Mouse (Mus musculus) lung, postnatal 4 days (tissue): Measurements from ENCODE around the gene Nim1k.
A peak's percentile ranks its signal among the peaks of the same experiment; 100 is the strongest.
"Not testable (repeated sequence)": the region's sequence is repeated elsewhere in the genome, so short reads cannot be mapped to it uniquely, and the experiment has no call there.

Source experiments
- DNase-seq, 2 experiments: peaks; one replicate each; pipeline ENCODE4 v3.0.0; 2021

Gene Nim1k

DNA sequence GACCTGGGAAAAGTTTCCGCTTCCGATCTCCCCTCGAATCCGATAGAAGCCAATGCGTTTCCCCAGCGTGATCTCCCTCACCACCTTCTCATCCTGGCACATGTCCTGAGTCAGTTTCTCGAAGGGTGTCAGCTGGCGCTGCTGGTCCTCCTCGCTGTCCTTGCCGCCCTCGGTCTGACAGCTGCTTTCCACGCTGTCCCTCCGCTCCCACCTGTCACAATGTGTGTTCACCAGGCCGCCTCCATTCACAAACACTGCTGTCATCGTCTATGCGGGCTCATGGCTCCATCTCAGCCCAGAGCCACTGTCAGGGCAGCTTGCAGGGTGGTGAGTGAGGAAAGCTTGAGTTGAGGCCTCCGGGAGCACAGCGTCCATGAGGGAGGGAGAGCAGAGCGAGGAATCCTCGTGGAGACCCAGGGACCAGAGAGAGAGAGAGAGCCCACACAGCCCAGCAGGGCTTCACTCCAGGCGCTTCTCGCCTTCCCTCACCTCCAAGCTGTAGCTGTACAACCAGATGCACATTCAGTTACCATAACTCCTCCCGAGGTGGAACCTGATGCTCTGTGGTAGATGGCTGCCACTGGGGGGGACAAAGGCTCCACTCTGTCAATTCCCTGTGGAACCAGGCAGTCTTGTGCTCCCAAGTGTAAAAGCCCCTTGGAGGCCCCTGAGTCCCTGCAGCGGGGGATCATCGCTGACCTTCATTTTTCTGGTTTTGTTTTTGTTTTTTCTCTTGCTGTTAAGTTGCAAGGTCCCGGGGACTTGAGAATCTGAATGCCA is 27.9 kb downstream of the Nim1k start:
- peak in 1 of 2 experiments; percentile 25 for DNase-seq

DNA sequence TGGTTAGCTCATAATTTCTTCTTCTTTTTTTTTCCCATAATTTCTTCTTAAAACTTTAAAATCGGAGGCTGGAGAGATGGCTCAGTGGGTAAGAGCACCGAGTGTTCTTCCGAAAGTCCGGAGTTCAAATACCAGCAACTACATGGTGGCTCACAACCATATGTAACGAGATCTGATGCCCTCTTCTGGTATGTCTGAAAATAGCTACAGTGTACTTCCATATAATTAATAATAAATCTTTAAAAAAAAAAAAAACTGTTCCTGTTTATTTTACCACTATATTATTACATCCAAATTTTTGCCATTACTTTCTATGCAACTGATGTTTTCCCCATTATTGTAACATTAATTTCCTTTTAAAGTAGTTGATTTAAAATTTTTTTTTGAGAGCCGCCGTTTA is 31.1 kb downstream of the Nim1k start:
- DNase-seq, result no peak

DNA sequence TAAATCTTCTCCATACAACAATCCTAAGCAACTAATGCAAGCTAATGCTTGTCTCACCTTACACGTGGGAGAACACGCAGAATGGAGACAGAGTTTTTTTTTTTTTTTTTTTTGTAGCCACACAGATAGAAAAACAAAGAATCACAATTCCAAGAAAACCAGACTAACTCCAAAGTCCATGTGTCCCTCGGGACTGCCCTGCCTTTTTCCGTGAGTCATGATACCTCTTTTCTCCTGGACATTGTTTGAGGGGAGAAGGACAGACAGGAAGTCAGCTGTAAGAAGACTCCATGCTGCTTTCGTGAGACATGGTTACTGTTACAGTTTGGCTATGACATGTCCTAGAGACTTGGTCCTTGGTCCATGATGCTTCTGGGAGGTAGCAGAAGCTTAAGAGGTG is 32.3 kb downstream of the Nim1k start:
- no peak for DNase-seq

DNA sequence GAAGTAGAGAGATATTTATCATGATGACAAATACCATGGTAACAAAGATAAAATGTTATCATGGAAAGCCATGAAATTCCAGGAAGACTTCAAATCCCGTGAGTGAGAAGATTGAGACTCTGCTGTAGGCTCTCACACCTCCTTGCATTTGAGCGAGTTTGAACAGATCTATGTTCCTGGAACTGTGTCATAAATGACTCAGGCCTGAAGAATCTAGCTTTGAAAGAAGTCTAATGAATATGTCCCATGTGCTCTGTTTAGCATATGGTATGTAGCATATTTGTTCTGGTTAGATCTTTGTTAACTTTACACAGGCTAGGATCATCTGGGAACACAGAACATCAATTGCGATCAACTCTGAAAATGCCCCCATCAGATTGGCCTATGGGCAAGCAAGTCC is 33.2 kb downstream of the Nim1k start:
- no peak for DNase-seq

DNA sequence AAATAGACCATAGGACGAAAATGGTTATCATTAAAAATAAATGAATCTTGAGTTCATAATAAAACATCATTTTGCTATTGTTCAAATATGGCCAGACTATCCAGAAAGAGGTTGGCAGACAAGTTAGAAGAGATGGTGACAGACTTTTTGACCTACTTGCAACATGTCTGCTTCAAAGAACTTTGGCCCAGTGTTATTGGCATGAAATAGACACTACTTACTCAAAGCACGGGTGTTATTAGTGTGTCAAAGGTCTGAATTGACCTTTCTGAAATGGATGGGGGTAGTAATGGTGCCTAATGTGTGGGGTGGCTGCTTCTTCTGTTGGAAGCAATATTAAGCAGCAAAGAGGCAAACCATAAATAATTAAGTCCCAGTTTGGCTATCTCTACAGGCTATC is 39.6 kb downstream of the Nim1k start:
- DNase-seq, result no peak

DNA sequence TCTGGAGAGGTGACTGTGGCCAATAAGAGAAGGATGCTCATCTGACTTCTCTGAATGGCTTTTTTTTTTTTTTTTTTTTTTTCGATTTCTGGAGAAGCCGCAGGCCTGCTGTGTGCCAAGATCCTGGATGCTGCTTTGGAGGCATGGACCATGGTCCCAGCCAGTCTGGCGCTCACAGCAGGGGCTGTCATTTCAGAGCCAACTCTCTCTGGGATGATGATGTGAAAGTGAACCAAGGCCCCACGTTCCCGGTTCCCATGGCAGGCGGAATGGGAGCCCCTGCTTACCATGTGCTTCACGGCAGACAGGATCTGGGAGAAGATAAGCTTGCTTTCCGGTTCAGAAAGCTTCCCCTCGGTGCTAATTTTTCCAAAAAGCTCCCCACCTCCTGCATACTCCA is 41.9 kb downstream of the Nim1k start:
- DNase-seq, result no peak

DNA sequence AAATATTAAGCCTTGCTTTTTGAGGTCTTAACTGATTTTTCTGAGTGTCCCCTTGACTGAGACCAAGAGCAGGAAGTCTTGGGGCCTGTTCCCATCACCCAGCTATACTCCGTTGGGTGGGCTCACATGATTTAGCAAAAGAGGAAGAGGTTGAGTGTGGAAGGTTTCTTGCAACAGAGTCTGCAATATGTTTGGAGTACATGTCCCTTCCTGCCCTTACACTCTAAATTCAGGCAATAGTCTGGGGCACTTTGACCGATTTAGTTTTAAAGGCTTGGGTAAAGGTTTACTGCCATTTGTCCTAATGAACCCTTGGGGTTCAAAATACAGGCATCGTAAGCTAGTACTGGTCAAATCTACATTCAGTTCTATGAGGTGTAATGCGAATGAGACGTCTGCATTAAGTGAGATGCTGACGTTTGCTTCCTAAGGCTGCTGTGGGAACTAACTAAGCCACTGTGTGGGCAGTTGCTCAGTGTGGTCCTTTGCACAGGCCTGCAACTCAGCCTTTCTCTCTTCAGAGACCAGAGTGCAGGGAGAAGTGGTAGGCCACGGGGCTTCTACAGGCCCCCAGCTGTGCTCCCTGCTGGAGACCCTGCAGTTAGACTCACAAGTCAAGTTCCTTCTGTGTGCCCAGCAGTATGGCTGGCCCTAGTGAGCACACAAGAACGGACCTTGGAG is 42.4 kb downstream of the Nim1k start:
- no peak for DNase-seq

DNA sequence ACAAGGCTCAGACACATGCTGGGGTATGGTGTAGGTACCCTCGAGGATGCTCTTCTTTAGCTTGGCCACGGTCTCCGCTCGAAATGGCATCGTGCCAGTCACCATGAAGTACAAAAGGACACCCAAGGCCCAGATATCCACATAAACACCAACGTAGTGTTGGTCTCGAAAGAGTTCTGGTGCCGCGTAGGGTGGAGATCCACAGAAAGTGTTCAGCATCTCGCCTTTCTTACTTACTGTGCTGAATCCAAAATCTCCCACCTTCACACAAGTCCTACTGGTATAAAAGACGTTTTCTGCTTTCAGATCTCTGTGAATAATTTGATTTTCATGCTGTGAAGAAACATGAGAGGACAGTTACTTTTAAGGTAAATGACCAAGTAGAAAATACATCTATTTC is 43.2 kb downstream of the Nim1k start:
- no peak for DNase-seq

DNA sequence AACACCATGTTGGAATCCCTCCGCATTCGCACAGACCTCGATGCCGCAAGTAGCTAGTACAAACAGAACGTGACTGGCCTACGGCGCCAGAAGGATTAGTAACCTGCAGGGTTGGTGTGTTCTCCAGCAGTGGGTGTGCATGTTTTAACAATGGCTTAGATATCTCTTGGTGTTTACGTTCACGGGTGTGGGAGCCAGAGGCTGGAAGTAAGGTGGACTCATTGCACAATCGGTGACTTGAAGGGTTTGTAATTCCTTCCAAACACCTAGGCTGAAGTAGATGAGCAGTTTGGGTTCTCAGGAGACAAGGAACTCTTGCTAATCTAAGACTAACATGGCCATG is 45.4 kb downstream of the Nim1k start:
- DNase-seq, result no peak

DNA sequence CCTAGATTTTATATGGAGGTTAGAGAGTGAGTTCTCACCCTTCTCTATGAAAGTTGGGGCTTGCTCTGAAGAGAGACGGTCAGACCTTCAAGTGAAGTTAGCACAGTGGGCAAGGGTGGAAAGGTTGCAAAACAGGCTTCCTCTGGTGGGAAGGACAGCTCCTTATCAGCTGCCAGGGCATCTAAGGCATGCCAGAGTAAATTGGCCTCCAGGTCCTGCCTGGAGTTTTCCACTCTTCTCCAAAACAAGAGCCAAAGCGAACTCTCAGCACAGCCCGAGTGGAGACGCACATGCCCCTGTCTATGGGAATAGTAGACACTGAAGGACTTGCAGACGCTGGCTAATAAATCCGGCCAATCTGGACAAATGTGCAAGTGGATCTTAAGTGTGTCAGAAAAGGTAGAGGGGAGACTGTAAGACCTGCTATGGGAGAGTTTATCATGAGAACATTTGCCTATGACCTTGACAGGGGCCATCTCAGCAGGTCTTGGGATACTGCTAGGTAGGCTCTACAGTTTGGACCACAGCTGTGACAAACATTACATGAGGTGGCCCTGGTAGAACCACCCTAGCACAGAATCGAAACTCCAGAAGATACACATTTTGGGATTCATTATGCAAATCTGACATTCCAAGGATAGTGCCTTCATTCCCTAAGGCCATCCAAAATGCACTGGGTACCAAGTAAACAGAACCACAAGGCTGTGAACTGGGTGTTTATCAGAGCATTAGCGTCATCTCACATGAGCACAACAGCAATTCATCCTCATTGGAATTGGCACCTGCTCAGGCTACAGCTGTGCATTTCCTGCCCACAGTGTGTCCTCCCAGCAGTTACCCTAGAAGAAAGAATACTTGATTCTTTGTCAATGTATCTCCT is 46.1 kb downstream of the Nim1k start:
- no peak for DNase-seq

DNA sequence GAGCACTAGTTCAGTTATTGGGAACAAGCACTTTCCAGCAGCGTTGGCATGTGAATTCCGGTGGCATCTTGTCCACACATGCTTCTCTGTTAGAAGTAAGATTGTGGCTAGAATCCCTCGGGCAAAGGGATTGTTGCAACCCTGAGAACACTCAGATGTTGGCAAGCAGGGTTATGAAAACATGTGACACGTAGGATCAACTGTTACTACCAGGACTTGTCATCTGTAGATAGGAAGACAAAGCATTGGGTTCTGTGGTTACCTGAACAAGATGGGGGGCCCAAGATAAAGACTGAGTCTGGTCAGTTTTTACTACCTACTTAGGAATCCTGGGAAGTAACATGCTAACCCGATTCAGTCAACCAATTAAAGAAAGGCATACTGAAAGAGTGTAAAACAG is 46.7 kb downstream of the Nim1k start:
- DNase-seq, result no peak

DNA sequence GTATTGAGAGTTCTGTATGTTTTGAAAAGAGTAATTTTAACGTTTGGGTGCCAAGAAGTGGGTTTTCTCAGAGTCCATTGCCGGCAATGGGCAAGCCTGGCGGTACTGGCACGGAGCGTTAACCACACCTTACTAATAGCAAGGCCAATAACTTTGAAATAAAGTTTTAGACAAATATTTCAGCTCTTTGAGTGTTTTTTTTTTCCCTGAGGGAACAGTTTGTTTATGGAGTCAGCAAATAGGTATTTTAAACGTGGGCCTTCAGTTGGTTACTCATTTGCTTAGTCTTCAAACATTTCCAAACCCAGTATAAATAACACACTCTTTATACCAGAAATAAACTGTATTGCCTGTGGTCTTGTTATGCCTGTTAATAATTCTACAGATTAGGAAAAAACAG is 47.8 kb downstream of the Nim1k start:
- no peak for DNase-seq

DNA sequence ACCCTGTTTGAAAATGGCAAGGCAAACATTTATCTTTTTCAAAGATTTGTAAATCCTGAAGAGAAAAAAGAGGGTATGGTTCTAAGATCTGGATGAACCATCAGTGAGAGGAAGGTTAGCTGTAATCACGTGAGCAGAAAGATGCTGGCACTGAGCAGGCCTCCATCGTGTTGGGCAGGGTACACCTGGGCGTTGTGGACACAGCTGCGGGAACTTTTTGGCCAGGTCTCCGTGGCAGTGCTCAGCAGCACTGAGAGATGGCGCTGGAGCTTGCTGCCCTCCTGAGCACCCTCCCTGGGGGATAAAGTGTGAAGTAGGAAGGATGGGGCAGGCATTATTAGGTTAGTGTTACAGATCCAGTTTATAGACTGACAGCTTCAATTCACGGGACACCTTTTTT is 48.7 kb downstream of the Nim1k start:
- no peak for DNase-seq

DNA sequence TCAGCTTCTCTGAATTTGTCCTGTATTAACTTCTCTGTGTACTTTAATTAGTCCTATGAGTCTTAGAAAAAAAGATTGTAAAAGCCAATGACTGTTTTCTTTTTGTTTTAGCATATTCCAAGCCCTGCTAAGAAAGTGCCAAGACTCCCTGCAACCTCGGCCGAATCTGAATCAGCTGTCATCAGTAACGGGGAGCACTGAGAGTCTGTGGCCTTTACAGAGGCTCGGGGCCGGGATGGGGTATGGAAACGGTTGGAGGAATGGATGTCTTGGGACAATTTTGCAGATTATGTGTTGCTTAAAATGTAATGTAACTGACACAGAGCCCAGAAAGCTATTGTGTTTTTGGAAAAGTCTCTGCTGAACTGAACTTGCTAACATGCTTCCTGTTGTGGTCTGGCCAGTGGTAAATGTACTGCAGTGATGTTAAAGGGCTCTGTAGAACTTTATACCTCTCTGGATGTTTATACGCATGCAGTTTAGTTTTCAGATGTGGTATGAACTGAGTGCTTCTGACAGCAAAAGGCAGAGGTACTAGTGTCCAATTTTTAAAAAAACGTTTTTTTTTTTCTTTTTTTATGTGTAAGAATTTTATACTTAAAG is 49.3 kb downstream of the Nim1k start:
- not testable (repeated sequence) for DNase-seq

DNA sequence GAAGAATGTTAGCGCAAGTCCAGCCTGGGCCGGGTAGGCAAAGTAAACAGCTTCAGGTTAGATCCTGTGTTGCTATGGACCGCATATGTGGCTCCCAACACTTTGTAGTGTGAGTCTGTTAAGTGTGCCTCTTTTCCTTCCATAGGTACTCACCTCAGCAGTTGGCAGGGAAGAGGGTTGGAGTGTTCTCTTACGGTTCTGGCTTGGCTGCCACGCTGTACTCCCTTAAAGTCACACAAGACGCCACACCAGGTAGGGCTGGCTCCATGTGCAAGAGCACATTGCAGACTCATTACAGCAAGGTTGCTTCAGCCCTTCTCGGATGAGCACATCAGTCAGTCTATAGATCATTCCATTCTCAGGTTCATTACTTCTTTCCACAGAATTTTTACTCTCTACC is 51.4 kb downstream of the Nim1k start:
- DNase-seq, result no peak

DNA sequence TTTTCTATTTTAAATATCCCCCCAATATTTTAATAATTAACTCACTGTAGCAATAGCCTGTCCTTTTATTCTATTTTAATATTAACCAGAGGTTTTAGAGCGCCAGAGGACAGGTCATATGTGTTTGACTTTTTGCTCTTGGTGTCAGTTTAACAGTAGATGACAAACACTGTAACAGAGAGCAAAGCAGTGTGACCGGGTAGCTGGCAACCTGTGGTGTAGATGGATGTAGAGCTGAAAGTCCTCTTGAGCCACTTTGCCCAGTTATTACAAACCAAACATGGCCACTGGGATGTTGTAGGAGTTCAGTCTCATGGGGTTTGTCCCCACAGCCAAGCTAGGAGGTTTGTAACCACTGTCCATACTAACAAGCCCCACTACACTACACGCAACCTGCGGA is 57.2 kb downstream of the Nim1k start:
- no peak for DNase-seq

DNA sequence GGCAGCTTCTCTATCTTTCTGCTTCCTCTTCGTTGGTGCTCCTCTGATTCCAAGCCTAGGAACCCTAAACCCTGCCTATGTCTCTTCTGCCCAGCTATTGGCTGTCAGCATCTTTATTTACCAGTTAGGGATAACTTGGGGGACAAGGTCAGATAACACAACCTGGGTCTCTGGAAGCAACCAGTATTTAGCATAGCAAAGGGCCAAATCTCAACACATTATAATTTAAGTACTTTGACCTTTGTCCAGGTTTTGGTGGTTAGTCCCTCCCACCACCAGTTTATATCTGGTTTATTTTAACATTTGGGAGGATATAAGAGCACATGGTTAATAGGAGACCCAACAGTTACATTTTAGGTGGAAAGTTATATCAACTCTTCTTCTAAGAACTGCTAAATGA is 59.2 kb downstream of the Nim1k start:
- no peak for DNase-seq

DNA sequence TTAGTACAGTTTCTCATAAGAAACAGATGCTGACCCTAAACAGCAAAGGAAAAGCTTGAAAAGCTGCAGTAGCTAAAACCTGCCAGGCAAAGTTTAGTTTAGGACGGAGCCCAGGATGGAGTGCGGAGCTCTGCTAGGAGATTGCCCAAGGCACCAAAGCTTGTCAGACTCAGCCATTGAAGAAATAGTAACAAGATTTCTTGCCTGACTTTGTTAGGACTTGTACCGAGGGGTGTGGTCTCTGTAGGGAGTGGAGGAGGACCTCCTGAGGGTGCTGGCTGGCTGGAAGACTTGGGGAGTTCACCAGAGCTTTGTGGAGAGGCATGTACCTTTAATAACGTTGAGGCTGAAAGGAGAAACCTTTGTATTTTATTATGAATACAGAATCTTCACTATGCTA is 60.0 kb downstream of the Nim1k start:
- DNase-seq, result no peak

DNA sequence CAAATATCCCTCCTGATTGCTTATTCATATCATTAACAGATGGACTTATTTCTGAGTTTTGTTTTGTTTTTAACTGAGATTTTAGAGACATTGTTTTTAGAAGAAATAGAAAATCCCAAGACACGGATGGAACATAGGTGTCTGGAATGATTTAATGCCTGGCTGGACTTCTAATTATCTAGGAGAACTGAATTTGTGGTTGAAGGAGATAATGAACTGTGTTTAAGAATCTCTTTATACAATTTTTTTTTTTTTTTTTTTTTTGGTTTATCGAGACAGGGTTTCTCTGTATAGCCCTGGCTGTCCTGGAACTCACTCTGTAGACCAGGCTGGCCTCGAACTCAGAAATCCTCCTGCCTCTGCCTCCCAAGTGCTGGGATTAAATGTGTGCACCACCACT is 63.7 kb downstream of the Nim1k start:
- DNase-seq, result not testable (repeated sequence)

DNA sequence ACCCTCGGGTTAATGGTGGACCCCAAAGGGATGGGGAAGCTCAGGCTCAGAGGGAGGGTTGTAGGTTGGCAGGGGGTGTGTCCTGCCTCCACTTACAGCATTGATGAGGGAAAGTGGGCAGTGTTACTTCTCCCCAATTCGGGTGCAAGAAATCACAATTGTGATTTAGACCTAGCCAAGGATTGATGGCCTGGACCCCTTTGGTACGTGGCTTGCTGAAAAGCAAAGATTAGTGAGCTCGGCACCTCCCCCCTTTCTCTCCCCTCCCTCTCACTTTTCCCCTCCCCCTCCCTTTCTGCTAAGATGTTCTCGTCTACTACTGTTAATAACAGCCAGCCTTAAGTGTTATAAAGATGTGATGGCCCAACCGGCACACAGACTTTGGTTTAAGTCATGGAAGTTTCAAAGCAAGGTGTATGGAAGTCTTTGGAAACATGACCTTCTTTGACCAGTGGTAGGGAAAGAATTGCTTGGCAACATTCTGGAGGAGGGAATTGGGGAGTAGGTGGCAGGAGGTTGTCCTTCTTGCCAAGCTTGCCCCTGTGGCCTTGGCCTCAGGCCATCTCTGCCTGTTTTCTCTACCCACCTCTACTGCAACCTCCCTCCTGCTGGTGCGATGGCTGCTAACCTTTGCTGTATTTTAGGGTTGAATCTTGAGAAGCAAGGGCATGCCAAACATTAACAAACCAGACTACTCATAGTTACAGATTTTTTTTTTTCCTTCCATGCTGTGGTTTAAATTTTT is 64.6 kb downstream of the Nim1k start:
- DNase-seq, result no peak

DNA sequence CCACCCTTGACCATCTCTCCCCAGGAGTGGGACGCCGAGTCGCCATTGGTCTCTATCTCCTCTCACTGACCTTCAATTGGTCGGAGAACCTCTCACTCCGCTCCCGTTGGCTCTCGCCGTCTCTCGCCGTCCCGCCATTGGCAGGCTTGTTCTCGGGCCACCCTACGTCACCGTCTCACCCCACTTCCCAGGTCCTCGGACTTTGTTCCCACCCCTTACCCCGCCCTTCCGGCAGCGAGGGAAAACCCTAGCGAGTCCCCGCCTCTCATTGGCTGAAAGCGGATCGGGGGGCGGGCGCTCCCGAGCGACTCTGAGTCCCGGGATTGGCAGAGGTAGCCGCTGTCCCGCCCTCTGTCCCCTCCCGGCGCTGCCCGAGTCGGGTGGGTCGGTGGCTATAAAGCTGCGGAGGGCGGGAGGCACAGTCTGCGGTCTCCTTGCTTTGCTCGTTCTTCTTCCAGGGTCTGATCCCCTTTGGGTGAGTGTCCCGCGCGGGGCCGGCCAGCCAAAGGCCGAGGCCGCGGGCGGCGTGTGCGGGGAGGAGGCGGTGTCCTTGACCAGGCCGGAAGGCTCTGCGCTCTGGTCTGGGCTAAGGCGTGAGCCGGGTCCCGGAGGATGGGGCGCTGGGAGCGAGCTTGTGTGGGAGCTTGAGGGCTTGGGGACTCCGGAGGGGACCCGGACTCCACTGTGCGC is 65.5 kb downstream of the Nim1k start, which contains the start of gene Hmgcs1:
Gene Hmgcs1, plus strand, starts transcription at position 341 of the 690 bp plus-strand sequence.
- DNase-seq, result peak; percentile 99 to 100

DNA sequence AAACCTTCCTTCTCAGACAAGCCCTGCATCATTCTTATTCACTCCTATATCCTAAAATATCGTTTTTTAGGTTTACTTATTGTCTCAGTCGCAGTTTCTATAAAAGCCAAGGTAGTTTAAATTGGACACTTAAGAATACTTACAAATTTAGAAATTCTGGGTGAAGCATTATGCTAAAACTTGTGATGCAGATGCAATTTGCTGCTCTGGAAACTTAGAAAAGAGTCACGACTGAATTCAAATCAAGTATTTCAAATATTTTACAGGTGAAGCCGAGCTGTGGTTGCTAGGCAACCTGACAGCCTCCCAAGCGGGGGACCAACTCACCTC is 66.0 kb downstream of the Nim1k start:
- DNase-seq, result no peak
